Mouse (Mus musculus): ENCODE measurements around the gene Chka.

DNA sequence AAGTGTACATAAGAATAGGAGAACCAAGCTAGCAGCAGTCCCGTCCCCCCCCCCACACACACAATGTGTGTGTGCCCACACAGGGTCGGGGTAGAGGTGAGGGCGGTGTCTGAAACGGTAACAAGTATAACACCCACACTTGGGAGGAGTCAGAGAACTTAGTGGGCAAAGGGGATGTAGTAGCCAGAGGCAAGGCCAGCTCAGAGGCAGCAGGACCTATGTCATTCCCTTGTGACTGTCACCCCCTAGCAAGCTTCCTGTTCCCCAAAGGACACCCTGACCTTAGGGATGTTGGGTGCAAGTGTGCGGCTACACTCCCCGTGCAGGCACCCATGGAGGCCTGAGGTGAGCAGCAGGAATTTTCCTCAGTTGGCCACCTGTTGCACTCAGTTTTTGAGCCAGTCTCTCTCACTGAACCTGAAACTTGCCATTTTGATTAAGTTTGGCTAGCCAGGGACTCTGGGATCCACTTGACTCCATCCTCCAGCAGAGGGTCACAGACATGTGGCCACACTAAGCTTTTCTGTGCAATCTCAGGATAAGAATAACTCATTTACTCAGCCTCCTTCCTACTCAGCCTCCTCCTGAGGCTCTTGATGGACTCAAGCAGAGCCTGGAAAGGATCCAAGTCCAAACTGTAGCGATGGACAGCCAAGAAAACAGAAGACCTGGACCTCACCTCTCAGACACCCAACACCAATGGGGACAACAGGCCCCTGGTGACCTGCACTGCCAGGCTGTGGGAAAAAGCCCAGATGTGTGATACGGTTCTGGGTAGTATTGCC is 56.5 kb downstream of the Chka start:
- TF ChIP-seq USF1 (IDR thresholded peaks at IDR 0.05; ENCODE audit: low read depth) (no peak), POLR2A (IDR thresholded peaks at IDR 0.05; ENCODE audit: insufficient read length, low read depth) (no peak), MAX (IDR thresholded peaks at IDR 0.05; ENCODE audit: low read depth) (no peak), POLR2AphosphoS2 (IDR thresholded peaks at IDR 0.05; ENCODE audit: insufficient read length, low read depth) (no peak)
